Mouse (Mus musculus) right cerebral cortex, postnatal 10 days (tissue): ENCODE results near the gene Ccz1.

Experiments used
- DNase-seq, 2 experiments: peaks; one replicate each; pipeline ENCODE4 v3.0.0; 2021; ENCODE audit warnings: low spot score in 2 of 2

Gene Ccz1

GRCm38 (mm10) chr5:143994632-143995365 is 19.9 kb downstream of the Ccz1 start:
- DNase-seq: no peak

GRCm38 (mm10) chr5:143993849-143994248 is 20.8 kb downstream of the Ccz1 start:
- DNase-seq: no peak

GRCm38 (mm10) chr5:143993260-143993659 is 21.4 kb downstream of the Ccz1 start:
- no peak for DNase-seq

GRCm38 (mm10) chr5:143992661-143993060 is 22.0 kb downstream of the Ccz1 start:
- no peak for DNase-seq

- no peak for DNase-seq
Measured at GRCm38 (mm10) chr5:143990086-143990485, 24.6 kb downstream of the Ccz1 start.

GRCm38 (mm10) chr5:143989046-143989445 is 25.6 kb downstream of the Ccz1 start:
- DNase-seq: peak in 1 of 2 experiments; percentile 51

GRCm38 (mm10) chr5:143987596-143987995 is 27.1 kb downstream of the Ccz1 start:
- no peak for DNase-seq

GRCm38 (mm10) chr5:143985381-143985780 is 29.3 kb downstream of the Ccz1 start:
- no peak for DNase-seq

- no peak for DNase-seq
Measured at GRCm38 (mm10) chr5:143982361-143982760, 32.3 kb downstream of the Ccz1 start.

- DNase-seq: no peak
Measured at GRCm38 (mm10) chr5:143980858-143981257, 33.8 kb downstream of the Ccz1 start.

- peak; percentile 40 to 47 for DNase-seq
Measured at GRCm38 (mm10) chr5:143976726-143977431, 37.8 kb downstream of the Ccz1 start.

GRCm38 (mm10) chr5:143976232-143976631 is 38.4 kb downstream of the Ccz1 start:
- DNase-seq: no peak

GRCm38 (mm10) chr5:143975631-143975933 is 39.1 kb downstream of the Ccz1 start:
- no peak for DNase-seq

- peak; percentile 48 to 63 for DNase-seq
Measured at GRCm38 (mm10) chr5:143974931-143975630, 39.6 kb downstream of the Ccz1 start.

GRCm38 (mm10) chr5:143972628-143973027 is 42.0 kb downstream of the Ccz1 start:
- no peak for DNase-seq

GRCm38 (mm10) chr5:143966671-143967070 is 48.0 kb downstream of the Ccz1 start:
- no peak for DNase-seq

- no peak for DNase-seq
Measured at GRCm38 (mm10) chr5:143965586-143966345, 48.9 kb downstream of the Ccz1 start.

- no peak for DNase-seq
Measured at GRCm38 (mm10) chr5:143961176-143961575, 53.5 kb downstream of the Ccz1 start.

GRCm38 (mm10) chr5:143959551-143959950 is 55.1 kb downstream of the Ccz1 start:
- DNase-seq: no peak

- DNase-seq: no peak
Measured at GRCm38 (mm10) chr5:143957101-143957500, 57.6 kb downstream of the Ccz1 start.

- DNase-seq: no peak
Measured at GRCm38 (mm10) chr5:143950016-143950415, 64.7 kb downstream of the Ccz1 start.

GRCm38 (mm10) chr5:143948361-143948760 is 66.3 kb downstream of the Ccz1 start:
- no peak for DNase-seq
